Mouse (Mus musculus) heart, adult 8-10 months (tissue): ENCODE data around the gene Tpx2. TPM values are rescaled to one million over a fixed set of nuclear protein-coding genes. Genes with fewer than 3 reads are reported as not detected.

ENCODE experiments used
- DNase-seq: peaks from one replicate; pipeline ENCODE4 v3.0.0; 2022; ENCODE audit warnings: low spot score
- total RNA-seq, 4 experiments: library from RNA; stranded (reverse); gene quantifications; 2 replicates each; pipeline ENCODE4 v1.2.4; 2022

Tpx2 gene
- total RNA-seq, 4 experiments from 2014 or later: 0.65 to 1.4 (median 0.91) TPM

- no peak for DNase-seq
These were observed 14.9 kb downstream of the Tpx2 start for GRCm38 (mm10) chr2:152862638-152863037.

- DNase-seq: no peak
These were observed 15.6 kb downstream of the Tpx2 start for GRCm38 (mm10) chr2:152863346-152863745.

- DNase-seq: no peak
These were observed 30.5 kb downstream of the Tpx2 start for GRCm38 (mm10) chr2:152878239-152878638.

GRCm38 (mm10) chr2:152880898-152881297 lies 33.1 kb downstream of the Tpx2 start:
- DNase-seq: no peak

- no peak for DNase-seq
These were observed 36.4 kb downstream of the Tpx2 start for GRCm38 (mm10) chr2:152884101-152884645.

GRCm38 (mm10) chr2:152887230-152887629 lies 39.5 kb downstream of the Tpx2 start:
- DNase-seq: no peak

GRCm38 (mm10) chr2:152888774-152889173 lies 41.0 kb downstream of the Tpx2 start:
- DNase-seq: no peak

GRCm38 (mm10) chr2:152895834-152896233 lies 48.1 kb downstream of the Tpx2 start:
- DNase-seq: no peak

GRCm38 (mm10) chr2:152896926-152897325 lies 49.2 kb downstream of the Tpx2 start:
- DNase-seq: no peak

- DNase-seq: no peak
These were observed 51.2 kb downstream of the Tpx2 start for GRCm38 (mm10) chr2:152899011-152899410.

GRCm38 (mm10) chr2:152901296-152901695 lies 53.5 kb downstream of the Tpx2 start:
- no peak for DNase-seq

GRCm38 (mm10) chr2:152902658-152903057 lies 54.9 kb downstream of the Tpx2 start:
- DNase-seq: no peak

GRCm38 (mm10) chr2:152903586-152903985 lies 55.8 kb downstream of the Tpx2 start:
- DNase-seq: peak; percentile 28

GRCm38 (mm10) chr2:152904127-152904643 lies 56.4 kb downstream of the Tpx2 start:
- no peak for DNase-seq

- no peak for DNase-seq
These were observed 57.5 kb downstream of the Tpx2 start for GRCm38 (mm10) chr2:152905036-152905829.

- no peak for DNase-seq
These were observed 58.7 kb downstream of the Tpx2 start for GRCm38 (mm10) chr2:152906274-152907037.

GRCm38 (mm10) chr2:152907114-152907943 lies 59.6 kb downstream of the Tpx2 start:
- DNase-seq: no peak

- no peak for DNase-seq
These were observed 62.1 kb downstream of the Tpx2 start for GRCm38 (mm10) chr2:152909848-152910247.

- DNase-seq: no peak
These were observed 63.3 kb downstream of the Tpx2 start, which contains the start of gene Mylk2 for GRCm38 (mm10) chr2:152911031-152911430. Gene Mylk2, plus strand, starts transcription at chr2:152911352.

GRCm38 (mm10) chr2:152911432-152911831 lies 63.7 kb downstream of the Tpx2 start:
- no peak for DNase-seq

GRCm38 (mm10) chr2:152913471-152913870 lies 65.7 kb downstream of the Tpx2 start:
- DNase-seq: no peak
